Mouse (Mus musculus) kidney, embryonic 15.5 days (tissue): ENCODE measurements at regions not wholly inside any gene's neighbourhood (a gene's known extent, or its start where the extent isn't known, plus 50 kb on each side); places are given as distances from the start of the nearest gene placed in this dataset.

Experiments
- ATAC-seq: fragments of 200-750 bp; cut with Nextera tagmentation; replicated peaks from 2 replicates; pipeline ENCODE4 v1.8.0; 2017; ENCODE audit warnings: moderate TSS enrichment; ENCODE audit not compliant: low FRiP score
- H3K27ac ChIP-seq: fragments of 300-500 bp; sonication (generic); 2 replicates; pipeline ENCODE4 v1.5.1; 2015; ENCODE audit warnings: mild to moderate bottlenecking, inconsistent platforms
- H3K27me3 ChIP-seq: fragments of 300-500 bp; sonication (generic); 2 replicates; pipeline ENCODE4 v1.6.1; 2015; ENCODE audit warnings: inconsistent platforms
- H3K36me3 ChIP-seq: fragments of 300-500 bp; sonication (generic); 2 replicates; pipeline ENCODE4 v1.6.1; 2015; ENCODE audit warnings: inconsistent platforms
- H3K4me1 ChIP-seq: fragments of 300-500 bp; sonication (generic); 2 replicates; pipeline ENCODE4 v1.6.1; 2015; ENCODE audit warnings: inconsistent platforms
- H3K4me2 ChIP-seq: fragments of 300-500 bp; sonication (generic); 2 replicates; pipeline ENCODE4 v1.6.1; 2015; ENCODE audit warnings: moderate library complexity, mild to moderate bottlenecking, inconsistent platforms
- H3K4me3 ChIP-seq: fragments of 300-500 bp; sonication (generic); replicated peaks from 2 replicates; pipeline ENCODE4 v1.5.1; 2015; ENCODE audit warnings: mild to moderate bottlenecking, inconsistent platforms
- H3K9ac ChIP-seq: fragments of 300-500 bp; sonication (generic); 2 replicates; pipeline ENCODE4 v1.6.1; 2015; ENCODE audit warnings: mild to moderate bottlenecking, inconsistent platforms
- H3K9me3 ChIP-seq: fragments of 300-500 bp; sonication (generic); replicated peaks from 2 replicates; pipeline ENCODE4 v1.6.1; 2016; ENCODE audit warnings: inconsistent platforms
- WGBS: fragments of 180-500 bp; shearing (Covaris S2); methylation state at CpG from one replicate; pipeline ENCODE4 v1.1.7; 2015; ENCODE audit warnings: mixed read lengths; 5-methylcytosine and 5-hydroxymethylcytosine counted together

DNA sequence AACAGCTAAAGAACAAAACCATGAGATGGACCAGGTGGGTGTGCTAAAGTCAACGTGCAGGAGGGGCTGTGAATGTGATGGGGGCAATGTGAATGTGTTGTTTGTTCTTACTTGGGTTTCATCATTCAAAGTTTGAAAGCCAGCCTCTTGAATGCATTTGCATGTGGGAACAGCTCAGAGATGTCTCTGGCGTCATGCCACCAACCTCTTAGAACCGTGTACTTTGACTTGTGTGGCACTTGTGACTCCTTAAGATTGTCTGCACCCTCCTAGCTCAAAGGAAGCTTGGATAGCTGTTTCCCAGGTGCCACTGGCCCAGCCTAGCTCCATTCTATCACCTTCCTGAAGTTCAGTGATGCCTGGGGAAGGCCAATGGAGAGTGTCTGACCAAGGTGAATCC lies 147.2 kb upstream of the Irf2bp2 start:
- H3K36me3 ChIP-seq, result no peaks in the 10 kb centered on the region
- H3K4me3 ChIP-seq, result no peak overlapping the region
- no peak overlapping the region for H3K27ac ChIP-seq
- peaks cover 44% of the 10 kb centered on the region for H3K4me1 ChIP-seq
- H3K9me3 ChIP-seq, result no peaks in the 10 kb centered on the region
- H3K9ac ChIP-seq, result no peak overlapping the region
- ATAC-seq, result no peak
- 72% methylated on average over 3 of the region's 3 CpGs for WGBS
- no peak overlapping the region for H3K4me2 ChIP-seq
- H3K27me3 ChIP-seq, result no peaks in the 10 kb centered on the region

DNA sequence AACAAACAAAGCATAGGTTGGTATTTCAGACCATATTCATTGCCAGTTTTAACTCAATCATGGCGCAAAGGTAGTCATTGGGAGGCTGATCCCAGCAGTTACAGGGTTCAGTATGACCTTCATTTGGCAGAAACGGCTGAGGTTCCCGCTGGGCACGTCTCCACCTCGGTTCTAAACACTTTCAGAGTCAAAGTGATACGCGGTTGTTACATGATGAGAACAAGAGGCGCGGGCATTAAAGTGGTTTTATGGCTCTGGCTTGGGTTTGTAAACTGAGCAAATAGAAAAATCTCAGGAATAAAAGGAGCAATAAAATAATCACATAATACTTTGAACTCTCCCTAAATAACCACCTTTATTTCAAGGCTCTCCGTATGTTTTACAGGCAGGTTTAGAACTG lies 146.0 kb upstream of the Irf2bp2 start:
- Histone ChIP-seq H3K9me3 (no peaks in the 10 kb centered on the region), H3K9ac (no peak overlapping the region), H3K27ac (no peak overlapping the region), H3K4me3 (no peak overlapping the region), H3K27me3 (no peaks in the 10 kb centered on the region), H3K36me3 (no peaks in the 10 kb centered on the region), H3K4me2 (no peak overlapping the region), H3K4me1 (peaks cover 44% of the 10 kb centered on the region)
- ATAC-seq, result no peak
- 63% methylated on average over 10 of the region's 10 CpGs for WGBS

DNA sequence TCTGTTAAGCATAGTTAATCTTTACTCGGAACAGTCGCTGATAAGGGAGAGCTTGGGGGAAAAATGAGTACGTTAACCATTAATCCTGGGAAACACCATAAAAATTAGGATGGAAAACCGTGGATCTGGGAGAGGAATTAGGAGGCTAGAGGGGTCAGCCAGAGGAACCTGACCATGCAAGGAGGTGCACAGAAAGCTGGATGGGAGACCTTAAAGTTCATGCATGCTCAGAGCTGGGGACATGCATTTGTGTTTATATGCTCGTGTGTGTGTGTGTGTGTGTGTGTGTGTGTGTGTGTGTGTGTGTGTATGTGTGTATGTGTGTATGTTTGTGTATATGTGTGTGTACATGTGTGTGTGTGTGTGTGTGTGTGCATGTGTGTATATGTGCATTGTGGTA lies 143.2 kb upstream of the Irf2bp2 start:
- Histone ChIP-seq H3K4me2 (no peak overlapping the region), H3K9me3 (no peaks in the 10 kb centered on the region), H3K36me3 (no peaks in the 10 kb centered on the region), H3K27ac (peak overlapping the region; percentile 99), H3K4me1 (peaks cover 60% of the 10 kb centered on the region), H3K4me3 (no peak overlapping the region), H3K9ac (no peak overlapping the region), H3K27me3 (no peaks in the 10 kb centered on the region)
- peak; percentile 12 for ATAC-seq
- WGBS, result 22% methylated on average over 5 of the region's 5 CpGs

DNA sequence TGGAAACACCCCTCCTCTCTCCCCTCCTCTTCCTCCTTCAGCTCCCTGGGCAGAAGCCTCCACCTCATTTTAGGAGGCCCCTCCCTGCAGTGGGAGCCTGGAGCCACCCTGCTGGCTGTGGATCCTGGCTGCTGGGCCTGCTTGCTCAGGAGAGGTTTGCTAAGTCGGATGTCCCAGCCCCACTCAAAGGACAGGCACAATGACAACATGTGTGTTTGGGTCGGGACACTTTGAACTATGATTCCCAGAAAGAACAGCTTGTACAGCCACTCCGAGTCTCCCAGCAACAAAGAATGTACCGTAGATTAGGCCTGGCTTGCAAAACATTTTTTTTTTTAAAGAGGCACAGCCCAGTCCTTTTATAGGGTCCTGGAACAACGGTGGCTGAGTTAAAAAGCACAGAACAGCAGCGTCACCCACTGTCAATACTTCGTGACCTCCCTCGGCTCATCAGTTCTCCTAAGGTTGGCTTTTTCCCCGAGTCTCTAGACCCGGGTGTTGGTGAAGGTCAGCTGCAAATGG lies 142.7 kb upstream of the Irf2bp2 start:
- 0 out of 2 replicates have a peak overlapping the region, but pooled peaks have one; percentile 15 for H3K9ac ChIP-seq
- peak overlapping the region; percentile 44 for H3K4me2 ChIP-seq
- H3K9me3 ChIP-seq, result no peaks in the 10 kb centered on the region
- no peaks in the 10 kb centered on the region for H3K36me3 ChIP-seq
- no peak overlapping the region for H3K4me3 ChIP-seq
- 14% methylated on average over 10 of the region's 10 CpGs for WGBS
- no peaks in the 10 kb centered on the region for H3K27me3 ChIP-seq
- peaks cover 62% of the 10 kb centered on the region for H3K4me1 ChIP-seq
- peak overlapping the region; percentile 99 for H3K27ac ChIP-seq
- ATAC-seq, result peak; percentile 48

DNA sequence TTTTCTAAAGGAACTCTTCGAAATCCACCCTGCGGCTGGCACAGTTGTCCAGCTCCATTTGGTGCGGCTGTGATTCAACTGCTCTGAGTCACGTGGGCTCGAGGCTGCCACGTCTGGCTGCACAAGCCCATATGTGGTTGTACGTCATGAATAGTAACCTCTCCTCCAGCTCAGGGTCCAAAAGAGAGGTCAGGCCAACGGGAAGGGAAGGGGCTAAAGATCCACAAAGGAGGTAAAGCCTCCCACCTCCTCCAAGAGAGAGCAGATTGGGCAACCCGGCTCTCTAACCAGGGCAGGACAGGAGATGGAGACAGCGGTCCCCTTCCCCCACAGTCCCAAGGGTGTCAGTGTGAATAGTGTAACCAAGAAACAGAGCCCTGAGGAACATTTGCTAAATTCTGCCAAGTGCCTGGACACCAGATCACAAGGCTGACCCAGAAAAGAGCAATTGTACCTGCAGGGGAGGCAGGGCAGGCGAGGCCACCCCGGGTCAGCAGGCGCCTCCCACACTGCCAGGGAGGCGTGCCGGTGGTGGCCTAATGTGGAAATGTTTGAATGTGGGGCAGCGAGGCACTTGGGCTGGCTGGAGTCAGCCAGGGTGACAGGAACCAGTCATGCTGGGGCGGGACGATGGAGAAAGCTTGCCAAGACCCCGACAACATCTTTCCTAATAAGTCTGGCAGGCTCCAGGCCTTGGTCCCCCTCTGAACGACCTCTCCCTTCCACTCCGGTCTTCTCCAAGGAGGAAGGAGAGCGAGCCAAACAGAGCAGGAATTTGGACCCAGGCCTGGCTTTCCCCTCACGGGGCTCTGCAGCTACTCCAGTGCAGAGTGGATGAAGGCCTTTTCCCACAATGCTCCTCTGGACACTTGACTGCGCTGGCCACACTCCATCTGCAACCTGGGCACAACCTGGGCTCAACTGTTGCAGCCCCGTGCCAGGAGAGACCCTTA lies 142.0 kb upstream of the Irf2bp2 start:
- Histone ChIP-seq H3K27me3 (no peaks in the 10 kb centered on the region), H3K4me3 (no peak overlapping the region), H3K9me3 (no peaks in the 10 kb centered on the region), H3K36me3 (no peaks in the 10 kb centered on the region), H3K27ac (peak overlapping the region; percentile 99), H3K4me2 (peak overlapping the region; percentile 44), H3K9ac (0 out of 2 replicates have a peak overlapping the region, but pooled peaks have one; percentile 15), H3K4me1 (peaks cover 65% of the 10 kb centered on the region)
- peak; percentile 70 for ATAC-seq
- 15% methylated on average over 25 of the region's 25 CpGs for WGBS

DNA sequence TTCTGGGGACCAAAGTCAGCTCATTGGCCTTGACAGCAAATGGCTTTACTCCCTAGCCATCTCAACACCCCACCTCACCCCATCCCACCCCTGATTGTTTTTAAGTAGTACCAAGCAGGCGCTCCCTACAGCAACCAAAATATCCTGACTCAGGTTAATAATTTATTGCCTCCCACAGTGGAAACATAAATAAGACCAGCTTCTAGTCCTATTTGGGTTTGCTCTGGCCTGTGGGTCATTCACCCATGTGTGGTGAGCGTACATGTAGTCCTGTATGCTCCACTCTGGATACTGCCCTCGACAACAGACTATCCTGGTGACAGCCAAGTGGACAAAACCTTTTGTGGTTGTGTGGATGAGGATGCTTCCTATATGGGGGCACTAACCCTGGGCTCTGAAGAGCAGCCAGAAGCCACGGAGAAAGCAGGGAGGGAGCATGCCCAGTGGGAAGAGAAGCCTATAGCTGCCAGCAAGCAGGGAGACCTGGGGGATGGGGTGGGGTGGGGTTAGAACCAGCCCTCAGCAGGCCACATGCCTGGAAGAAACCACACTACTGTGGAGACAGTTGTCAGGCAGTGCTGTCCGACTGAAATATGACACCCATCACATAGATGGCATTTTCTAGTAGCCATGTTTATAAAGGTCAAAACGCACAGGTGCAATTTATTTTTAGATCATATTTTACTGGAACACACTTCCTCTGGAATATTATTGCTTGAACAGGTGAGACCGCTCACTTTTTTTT lies 141.1 kb upstream of the Irf2bp2 start:
- peak overlapping the region; percentile 99 for H3K27ac ChIP-seq
- peak overlapping the region; percentile 44 for H3K4me2 ChIP-seq
- H3K9ac ChIP-seq, result no peak overlapping the region
- no peaks in the 10 kb centered on the region for H3K36me3 ChIP-seq
- no peak overlapping the region for H3K4me3 ChIP-seq
- no peaks in the 10 kb centered on the region for H3K9me3 ChIP-seq
- peaks cover 74% of the 10 kb centered on the region for H3K4me1 ChIP-seq
- peak; percentile 55 for ATAC-seq
- WGBS, result 27% methylated on average over 7 of the region's 7 CpGs
- no peaks in the 10 kb centered on the region for H3K27me3 ChIP-seq

DNA sequence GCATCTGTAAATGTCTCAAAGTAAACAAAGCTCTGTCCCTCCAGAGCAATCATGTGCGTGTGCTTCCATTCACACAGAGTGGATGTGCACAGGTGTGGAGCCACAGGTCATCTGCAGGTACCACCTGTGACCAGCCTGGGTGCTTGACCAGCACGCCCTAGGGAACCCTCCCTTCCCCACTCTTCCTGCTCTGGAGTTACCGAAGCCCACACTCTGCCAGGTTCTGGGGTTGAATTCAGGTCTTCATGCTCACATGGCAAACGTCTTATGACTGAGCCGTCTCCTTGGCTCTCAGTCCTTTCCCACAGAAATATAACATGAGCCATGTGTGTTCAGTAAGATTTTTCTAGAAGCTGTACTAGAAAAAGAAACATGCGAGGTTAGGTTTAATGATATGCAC lies 140.0 kb upstream of the Irf2bp2 start:
- Histone ChIP-seq H3K36me3 (no peaks in the 10 kb centered on the region), H3K4me2 (no peak overlapping the region), H3K4me3 (no peak overlapping the region), H3K9me3 (no peaks in the 10 kb centered on the region), H3K9ac (no peak overlapping the region), H3K27me3 (no peaks in the 10 kb centered on the region), H3K27ac (peak overlapping the region; percentile 99), H3K4me1 (peaks cover 82% of the 10 kb centered on the region)
- no peak for ATAC-seq
- WGBS, result 76% methylated on average over 6 of the region's 6 CpGs

DNA sequence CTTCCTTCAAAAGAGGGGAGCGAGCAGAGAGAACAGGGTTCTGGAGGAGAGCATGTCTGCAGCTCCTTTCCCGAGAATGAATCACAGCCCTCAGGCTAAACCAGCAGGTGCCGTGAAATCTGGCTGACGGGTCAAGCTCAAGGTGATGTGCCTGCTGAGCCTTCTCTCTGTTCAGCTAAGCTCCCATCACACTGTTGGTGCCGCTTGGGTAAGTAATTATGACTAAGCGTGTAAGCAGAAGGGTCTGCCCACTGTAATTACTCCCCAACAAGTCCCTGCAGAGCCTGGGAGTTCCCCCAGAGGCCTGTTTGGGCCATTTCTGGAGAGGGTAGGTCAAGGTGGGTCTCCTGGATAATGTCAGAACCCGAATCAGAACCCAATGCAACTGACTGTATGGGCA lies 139.5 kb upstream of the Irf2bp2 start:
- H3K4me1 ChIP-seq, result peaks cover 87% of the 10 kb centered on the region
- H3K27ac ChIP-seq, result peak overlapping the region; percentile 99
- WGBS, result 60% methylated on average over 7 of the region's 7 CpGs
- no peak overlapping the region for H3K9ac ChIP-seq
- H3K4me3 ChIP-seq, result no peak overlapping the region
- H3K9me3 ChIP-seq, result no peaks in the 10 kb centered on the region
- H3K4me2 ChIP-seq, result no peak overlapping the region
- ATAC-seq, result no peak
- no peaks in the 10 kb centered on the region for H3K36me3 ChIP-seq
- no peaks in the 10 kb centered on the region for H3K27me3 ChIP-seq

DNA sequence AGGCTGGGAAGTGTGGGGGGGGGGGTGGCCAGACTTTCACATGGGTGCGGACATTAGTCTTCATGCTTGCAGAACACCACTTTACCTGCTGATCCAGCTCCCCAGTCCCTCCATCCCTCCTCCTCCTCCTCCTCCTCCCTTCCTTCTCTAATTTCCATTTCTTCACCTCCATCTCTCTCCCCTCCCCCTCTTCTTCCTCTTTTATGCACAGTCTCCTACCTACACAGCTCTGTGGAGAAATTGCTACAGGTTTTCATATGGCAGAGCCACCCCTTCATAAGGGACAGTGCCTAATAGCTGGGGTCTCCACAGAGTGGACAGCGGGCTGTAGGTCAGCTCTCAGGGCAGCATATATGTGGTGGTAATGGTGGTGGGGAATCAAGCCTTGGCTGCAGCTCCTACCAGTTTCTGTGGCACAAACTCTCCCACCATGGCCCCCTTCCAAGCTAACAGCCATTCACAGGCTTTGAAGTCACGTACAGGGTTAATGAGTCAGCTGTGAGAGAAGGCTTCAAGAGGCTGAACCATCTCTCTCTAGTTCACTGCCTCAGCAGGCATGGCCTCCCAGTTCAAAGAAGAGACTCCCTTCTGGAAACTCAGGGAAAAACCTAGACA lies 136.3 kb upstream of the Irf2bp2 start:
- Histone ChIP-seq H3K4me2 (no peak overlapping the region), H3K27ac (peak overlapping the region; percentile 70; the same call in 1 of the 2 replicates), H3K4me3 (no peak overlapping the region), H3K4me1 (peaks cover 56% of the 10 kb centered on the region), H3K27me3 (no peaks in the 10 kb centered on the region), H3K36me3 (no peaks in the 10 kb centered on the region), H3K9ac (no peak overlapping the region), H3K9me3 (no peaks in the 10 kb centered on the region)
- WGBS, result 64% methylated on average over 3 of the region's 3 CpGs
- ATAC-seq, result 0 out of 2 replicates have a peak, but pooled peaks have one; percentile 12

DNA sequence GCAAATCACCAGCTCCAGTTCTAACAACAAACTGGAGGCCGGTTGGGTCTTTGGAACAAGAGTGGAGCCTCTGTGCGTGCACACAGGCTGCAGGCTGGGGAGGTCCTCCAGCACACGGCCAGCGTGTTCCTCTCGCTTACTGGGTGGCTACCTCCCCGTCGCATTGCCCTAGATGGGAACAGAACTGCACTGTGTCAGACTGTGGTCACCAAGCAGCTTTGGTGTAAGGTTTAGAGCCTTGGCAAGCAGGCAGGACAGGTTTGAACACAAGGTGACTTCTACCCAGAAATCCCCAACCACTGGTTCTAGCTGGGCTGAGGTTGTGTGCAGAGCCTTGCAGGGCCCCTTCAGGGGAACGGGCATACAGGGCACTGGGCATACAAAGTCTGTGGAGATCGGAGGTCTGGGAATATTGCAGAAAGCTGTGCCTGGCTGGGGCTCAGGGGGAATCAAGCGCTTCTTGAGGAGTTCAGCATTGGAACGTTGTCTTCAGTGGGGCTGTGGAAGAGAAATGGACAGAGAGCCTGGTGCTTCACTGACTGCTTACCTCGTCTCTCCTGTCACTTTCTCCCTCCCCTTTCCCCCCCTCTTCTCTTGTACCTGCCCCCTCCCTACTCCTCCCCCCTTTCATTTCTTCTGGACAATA lies 135.3 kb upstream of the Irf2bp2 start:
- H3K9me3 ChIP-seq, result no peaks in the 10 kb centered on the region
- H3K9ac ChIP-seq, result no peak overlapping the region
- ATAC-seq, result no peak

DNA sequence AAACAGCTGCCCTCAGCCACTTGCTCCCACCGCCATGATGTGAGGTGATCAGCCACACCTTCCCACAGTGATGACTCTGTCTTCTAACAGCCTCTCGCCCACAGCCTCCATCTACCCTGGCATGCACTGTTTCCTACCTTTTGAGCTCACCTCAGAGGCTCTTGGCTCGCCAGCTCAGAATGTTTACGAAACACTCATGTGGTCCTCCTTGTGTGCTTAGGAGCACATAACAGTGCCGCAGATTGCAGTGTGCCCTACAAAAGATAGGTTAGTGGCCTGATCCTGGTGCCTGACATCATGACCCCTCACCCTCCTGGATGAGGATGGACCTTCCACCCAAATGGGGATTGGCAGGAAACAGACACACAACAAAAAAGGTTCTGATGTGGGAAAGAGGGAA lies 134.3 kb upstream of the Irf2bp2 start:
- no peak for ATAC-seq
- H3K9ac ChIP-seq, result no peak overlapping the region
- no peak overlapping the region for H3K4me2 ChIP-seq
- no peak overlapping the region for H3K27ac ChIP-seq
- 93% methylated on average over 5 of the region's 5 CpGs for WGBS
- no peaks in the 10 kb centered on the region for H3K27me3 ChIP-seq
- no peak overlapping the region for H3K4me3 ChIP-seq
- H3K36me3 ChIP-seq, result no peaks in the 10 kb centered on the region
- peaks cover 36% of the 10 kb centered on the region for H3K4me1 ChIP-seq
- H3K9me3 ChIP-seq, result no peaks in the 10 kb centered on the region

More for the DNA sequence above, 135.3 kb upstream of the Irf2bp2 start:
- Histone ChIP-seq H3K4me3 (no peak overlapping the region), H3K27me3 (no peaks in the 10 kb centered on the region), H3K36me3 (no peaks in the 10 kb centered on the region), H3K4me2 (no peak overlapping the region), H3K4me1 (peaks cover 46% of the 10 kb centered on the region), H3K27ac (peak overlapping the region; percentile 70)
- 76% methylated on average over 12 of the region's 12 CpGs for WGBS
